Mouse (Mus musculus): Measurements from ENCODE around the gene Satl1.

The Satl1 gene

DNA sequence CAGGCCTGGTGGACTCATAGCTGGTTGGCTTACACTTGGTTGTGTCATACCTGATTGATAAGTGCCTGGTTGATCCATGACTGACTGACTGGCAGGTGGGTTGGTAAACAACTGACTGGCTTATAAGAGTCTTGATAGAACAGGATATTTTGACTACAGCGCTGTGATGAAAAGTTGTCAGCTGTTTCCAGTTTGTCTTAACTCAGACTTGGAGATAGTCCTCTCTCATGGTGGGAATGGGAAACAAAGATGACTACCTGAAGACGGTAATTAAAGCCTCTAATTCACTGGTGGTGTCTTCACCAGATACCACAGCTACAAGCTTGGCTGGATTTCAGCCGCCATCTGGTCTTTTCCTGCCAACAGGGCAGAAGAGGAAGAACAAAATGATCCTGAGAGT lies at the start of gene Satl1:
Satl1 (minus strand) TSS at position 101 of the 400 bp plus-strand sequence.
- DNase-seq (ENCODE audit: low read depth) = no peak

- no peak for DNase-seq (ENCODE audit: low read depth)
These were observed 31.5 kb upstream of the Satl1 start for GRCm38 (mm10) chrX:112438064-112438463.

- DNase-seq (ENCODE audit: low read depth) = no peak
These were observed 31.0 kb upstream of the Satl1 start for GRCm38 (mm10) chrX:112437580-112437979.

DNA sequence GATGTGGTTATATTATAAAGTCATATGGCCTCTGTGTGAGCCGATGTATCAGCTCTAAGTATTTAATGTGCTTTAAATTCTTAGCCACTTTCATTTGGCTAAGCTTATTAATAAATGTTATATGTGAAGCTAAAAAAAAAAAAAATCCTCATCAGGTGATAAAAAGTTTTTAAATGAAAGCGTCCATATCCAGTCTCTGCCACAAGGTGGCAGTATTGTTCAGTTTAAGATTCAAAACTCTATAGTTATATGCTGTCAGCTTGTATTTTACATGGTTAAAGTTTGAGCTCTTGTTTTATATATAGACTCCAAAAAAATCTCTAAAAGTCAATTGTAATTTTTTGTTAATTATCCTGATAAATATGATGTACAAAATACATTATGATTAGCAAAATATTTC lies 16.4 kb upstream of the Satl1 start:
- peak; percentile 13 for DNase-seq (ENCODE audit: low read depth)

GRCm38 (mm10) chrX:112412309-112412708 lies 5.7 kb upstream of the Satl1 start:
- no peak for DNase-seq (ENCODE audit: low read depth)

DNA sequence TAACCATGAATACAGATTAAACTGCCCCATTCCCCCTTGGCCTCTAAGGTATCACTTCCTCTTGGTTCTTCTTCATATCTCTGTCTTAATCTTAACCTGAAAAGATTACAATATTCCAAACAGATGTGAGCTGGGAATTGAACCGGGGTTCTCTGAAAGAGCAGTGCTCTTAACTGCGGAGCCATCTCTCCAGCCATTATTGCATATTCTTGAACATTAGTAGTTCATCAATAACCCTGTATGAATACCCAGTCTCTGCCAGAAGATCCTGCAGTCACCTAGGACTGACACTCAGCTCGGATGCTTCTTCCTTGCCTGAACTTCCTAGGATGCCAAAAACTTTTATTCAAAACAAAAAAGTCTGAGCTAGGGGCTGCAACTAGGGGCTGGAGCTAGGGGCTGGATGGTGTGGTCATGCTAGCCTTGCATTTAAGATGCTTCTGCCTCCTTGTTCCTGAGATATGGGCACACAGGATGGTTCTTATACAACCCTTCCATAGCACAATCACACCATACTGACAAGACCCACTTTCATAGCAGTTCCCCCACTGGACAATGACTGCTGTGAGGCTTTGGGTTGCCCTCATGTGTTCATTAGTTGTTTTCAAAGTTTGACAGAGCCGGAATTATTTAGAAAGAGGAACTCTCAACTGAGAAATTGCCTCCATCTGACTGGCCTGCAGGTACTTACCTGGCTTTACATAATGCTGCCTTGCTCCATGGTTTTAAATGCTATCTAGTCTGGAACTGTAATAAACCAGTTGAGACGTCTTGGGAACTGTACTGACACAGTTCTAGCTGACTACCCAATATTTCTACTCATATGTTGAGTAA lies 35.8 kb downstream of the Satl1 start:
- peak; percentile 2 for DNase-seq (ENCODE audit: low read depth)

GRCm38 (mm10) chrX:112368426-112368825 lies 38.2 kb downstream of the Satl1 start:
- DNase-seq (ENCODE audit: low read depth) = no peak

DNA sequence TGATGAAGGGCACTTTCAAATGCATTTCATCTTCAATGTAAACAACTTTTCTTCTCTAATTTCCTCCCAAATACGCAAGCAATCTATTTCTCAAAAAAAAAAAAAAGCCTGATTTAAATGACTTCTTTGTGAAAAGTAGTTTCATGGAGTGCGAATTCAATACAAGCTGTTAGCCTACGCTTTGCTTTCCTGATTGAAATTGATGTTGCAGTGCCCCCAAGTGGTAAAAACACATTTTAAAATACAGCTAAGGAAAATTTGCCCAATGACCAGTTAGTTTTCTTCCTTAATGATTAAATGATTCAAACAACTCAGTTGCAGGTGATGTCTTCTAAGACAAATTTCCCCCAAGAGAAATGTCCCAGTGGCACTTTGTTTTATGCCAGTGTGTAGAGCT lies 58.2 kb downstream of the Satl1 start:
- DNase-seq (ENCODE audit: low read depth) = peak; percentile 8

DNA sequence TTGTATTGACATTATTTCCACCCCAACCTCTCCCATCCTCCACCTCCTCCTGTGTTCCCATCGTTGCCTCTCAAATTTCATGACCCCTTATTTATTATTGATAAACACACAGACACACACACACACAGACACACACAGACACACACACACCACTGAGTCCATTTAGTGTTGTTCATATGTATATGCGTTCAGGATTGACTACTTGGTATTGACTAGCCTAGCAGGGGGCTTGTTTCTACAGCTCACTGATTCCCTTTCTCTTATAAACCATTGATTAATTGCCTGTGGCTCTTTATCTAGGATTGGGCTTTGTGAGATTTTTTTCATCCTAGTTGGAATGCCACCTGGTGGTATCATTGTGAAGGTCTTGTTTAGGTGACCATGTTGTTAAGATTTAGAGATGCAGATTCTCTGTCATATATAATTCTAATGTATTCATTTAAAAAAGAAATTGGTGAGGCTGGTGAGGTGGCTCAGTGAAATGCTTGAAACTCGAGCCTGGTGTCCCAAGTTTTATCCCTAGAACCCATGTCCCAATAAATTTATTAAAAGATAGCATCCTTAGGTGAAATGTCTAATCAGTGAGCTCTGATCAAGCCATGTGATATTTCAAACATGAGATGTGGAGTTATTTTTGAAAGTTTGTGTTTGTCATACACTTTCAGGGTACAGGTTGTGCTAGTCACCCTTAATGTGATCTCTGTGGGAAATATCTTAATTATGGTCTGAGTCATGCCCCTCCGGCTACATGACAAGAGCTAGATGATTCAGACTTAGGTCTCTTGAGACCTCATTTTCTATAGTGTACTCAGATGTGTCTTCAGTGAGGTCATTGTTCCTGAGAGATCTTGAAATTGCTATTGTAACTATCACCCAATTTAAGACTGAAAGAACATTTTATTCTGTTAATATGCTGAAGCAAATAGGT lies 58.8 kb downstream of the Satl1 start:
- no peak for DNase-seq (ENCODE audit: low read depth)

DNA sequence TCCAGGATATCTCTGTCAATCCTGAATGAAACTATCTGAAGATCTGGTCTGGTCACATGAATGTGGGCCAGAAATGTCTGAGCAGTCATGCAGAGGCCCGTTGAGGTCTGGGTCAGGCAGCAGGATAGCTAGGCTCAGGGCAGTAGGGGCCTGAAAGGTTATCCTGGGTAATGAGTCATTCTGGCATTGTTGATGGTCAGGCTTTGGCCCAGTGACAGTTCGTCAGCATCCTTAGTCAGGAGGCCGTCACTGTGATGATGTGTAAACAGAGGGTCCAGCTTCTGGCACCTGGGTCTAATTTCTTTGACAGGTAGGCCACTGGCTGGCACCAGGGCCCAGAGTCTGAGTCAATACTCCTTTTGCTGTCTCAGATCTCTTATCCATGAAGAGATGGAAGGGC lies 67.1 kb downstream of the Satl1 start:
- DNase-seq (ENCODE audit: low read depth) = no peak
